Mouse (Mus musculus): ENCODE measurements at regions not wholly inside any gene's neighbourhood (a gene's known extent, or its start where the extent isn't known, plus 50 kb on each side); places are given as distances from the start of the nearest gene placed in this dataset.
A peak's percentile ranks its signal among the peaks of the same experiment; 100 is the strongest.
"Not testable (repeated sequence)": the region's sequence is repeated elsewhere in the genome, so short reads cannot be mapped to it uniquely, and the experiment has no call there.

DNA sequence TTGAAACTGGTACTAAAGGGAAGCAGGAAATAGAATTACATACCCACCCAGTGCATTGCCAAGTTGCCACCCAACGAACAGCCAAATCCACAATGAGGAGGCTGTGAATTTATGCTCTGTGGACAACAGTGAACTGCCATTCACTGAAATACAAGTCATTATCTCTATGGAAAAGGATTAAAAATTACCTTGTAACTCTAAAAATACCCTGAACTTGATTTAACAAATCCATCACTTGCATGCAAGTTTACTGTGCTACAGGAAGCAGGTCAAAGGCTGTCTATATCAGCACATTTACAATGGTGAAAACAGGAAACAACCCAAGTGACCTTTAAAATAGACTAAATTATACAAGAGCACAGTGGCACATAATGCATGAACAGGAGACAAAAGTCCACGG is 202.2 kb upstream of the Sema6d start:
- WGBS = 56% methylated on average over 2 of the region's 2 CpGs

DNA sequence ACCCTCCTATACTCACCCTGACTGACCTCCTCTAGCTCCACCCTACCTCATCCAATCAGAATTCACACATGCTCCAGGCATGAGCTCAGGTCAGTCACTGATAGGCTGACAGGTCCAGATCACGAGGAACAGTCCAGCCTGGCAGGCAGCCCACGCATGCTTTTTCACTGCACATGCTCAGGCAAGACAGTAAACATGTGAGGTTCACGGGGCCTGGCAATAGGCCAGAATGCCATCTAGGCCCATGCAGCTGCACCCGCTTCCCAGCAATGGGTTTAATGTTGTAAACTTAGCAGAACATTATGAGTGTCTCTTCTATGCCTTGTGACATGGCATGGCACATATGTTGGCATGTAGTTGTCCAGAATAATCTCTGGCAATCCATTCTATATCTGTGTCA is 177.8 kb upstream of the Sema6d start:
- not testable (repeated sequence) for H3K36me3 ChIP-seq (ENCODE audit: insufficient read depth); H3K9me3 ChIP-seq (ENCODE audit: low read depth, low read length); H3K4me3 ChIP-seq (ENCODE audit: low read depth, low read length); H3K9ac ChIP-seq; H3K27me3 ChIP-seq (ENCODE audit: insufficient read depth, low read length); H3K4me1 ChIP-seq (ENCODE audit: insufficient read depth); H3K4me2 ChIP-seq; H3K27ac ChIP-seq (ENCODE audit: low read depth); ATAC-seq (ENCODE audit: insufficient read depth)
- DNase-seq = peak; percentile 8
- WGBS = 53% methylated on average over 4 of the region's 4 CpGs

More for the DNA sequence above, 202.2 kb upstream of the Sema6d start:
- Histone ChIP-seq H3K27ac (ENCODE audit: low read depth) (no peak overlapping the region), H3K27me3 (ENCODE audit: insufficient read depth, low read length) (no peaks in the 10 kb centered on the region), H3K36me3 (ENCODE audit: insufficient read depth) (no peaks in the 10 kb centered on the region), H3K4me2 (no peak overlapping the region), H3K9ac (no peak overlapping the region), H3K4me3 (ENCODE audit: low read depth, low read length) (no peak overlapping the region), H3K9me3 (ENCODE audit: low read depth, low read length) (no peaks in the 10 kb centered on the region), H3K4me1 (ENCODE audit: insufficient read depth) (no peaks in the 10 kb centered on the region)
- TF ChIP-seq CTCF (IDR thresholded peaks at IDR 0.05; ENCODE audit: low read depth) = no peak
- DNase-seq = peak; percentile 31
- peak; percentile 21; the same call in 1 of the 2 replicates for ATAC-seq (ENCODE audit: insufficient read depth)

DNA sequence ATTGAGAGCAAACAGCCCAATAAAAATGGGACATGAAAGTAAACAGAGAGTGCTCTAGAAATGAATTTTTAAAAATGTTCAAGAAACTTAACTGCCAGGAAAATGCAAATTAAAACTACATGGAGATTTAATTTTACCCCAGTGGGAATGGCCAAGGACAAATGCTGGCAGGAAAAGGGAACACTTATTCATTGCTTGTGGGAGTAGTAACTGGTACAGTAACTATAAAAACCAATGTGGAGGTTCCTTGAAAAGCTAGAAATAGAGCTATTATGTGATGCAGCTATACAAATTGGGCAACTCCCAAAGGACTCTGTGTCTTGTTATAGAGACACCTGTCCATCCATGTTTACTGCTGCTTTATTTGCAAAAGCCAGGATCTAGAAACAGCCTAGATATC is 175.7 kb upstream of the Sema6d start:
- no peak overlapping the region for H3K4me3 ChIP-seq (ENCODE audit: low read depth, low read length)
- no peaks in the 10 kb centered on the region for H3K27me3 ChIP-seq (ENCODE audit: insufficient read depth, low read length)
- no peak overlapping the region for H3K27ac ChIP-seq (ENCODE audit: low read depth)
- H3K4me1 ChIP-seq (ENCODE audit: insufficient read depth) = no peaks in the 10 kb centered on the region
- DNase-seq (no peak), ATAC-seq (ENCODE audit: insufficient read depth) (no peak)
- no peak overlapping the region for H3K4me2 ChIP-seq
- no peaks in the 10 kb centered on the region for H3K36me3 ChIP-seq (ENCODE audit: insufficient read depth)
- no peak for TF ChIP-seq CTCF (IDR thresholded peaks at IDR 0.05; ENCODE audit: low read depth)
- no peak overlapping the region for H3K9ac ChIP-seq
- H3K9me3 ChIP-seq (ENCODE audit: low read depth, low read length) = no peaks in the 10 kb centered on the region

DNA sequence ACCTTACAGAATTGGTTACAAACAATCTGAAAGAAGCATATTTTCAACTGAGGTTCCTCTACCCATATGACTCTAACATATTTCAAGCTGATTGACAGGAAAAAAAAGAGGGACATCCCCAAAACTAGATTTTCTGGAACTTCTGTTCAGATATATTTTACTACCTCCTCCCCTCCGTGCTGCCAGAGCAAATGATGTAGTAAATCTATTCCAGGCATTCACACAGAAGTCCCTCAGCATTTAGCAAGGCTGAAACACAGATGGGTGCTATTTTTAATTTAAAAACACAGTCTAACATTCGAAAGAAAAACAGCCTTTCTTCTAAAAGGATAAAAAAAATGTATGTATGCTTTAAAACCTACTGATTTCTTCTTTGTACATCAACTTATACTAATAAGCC is 169.4 kb upstream of the Sema6d start:
- 45% methylated on average over 2 of the region's 2 CpGs for WGBS
- no peak for ATAC-seq (ENCODE audit: insufficient read depth)
- Histone ChIP-seq H3K4me1 (ENCODE audit: insufficient read depth) (no peaks in the 10 kb centered on the region), H3K9me3 (ENCODE audit: low read depth, low read length) (no peaks in the 10 kb centered on the region), H3K36me3 (ENCODE audit: insufficient read depth) (no peaks in the 10 kb centered on the region), H3K27me3 (ENCODE audit: insufficient read depth, low read length) (no peaks in the 10 kb centered on the region), H3K9ac (no peak overlapping the region), H3K4me3 (ENCODE audit: low read depth, low read length) (no peak overlapping the region), H3K27ac (ENCODE audit: low read depth) (no peak overlapping the region), H3K4me2 (no peak overlapping the region)
- DNase-seq = no peak
- no peak for TF ChIP-seq CTCF (IDR thresholded peaks at IDR 0.05; ENCODE audit: low read depth)

DNA sequence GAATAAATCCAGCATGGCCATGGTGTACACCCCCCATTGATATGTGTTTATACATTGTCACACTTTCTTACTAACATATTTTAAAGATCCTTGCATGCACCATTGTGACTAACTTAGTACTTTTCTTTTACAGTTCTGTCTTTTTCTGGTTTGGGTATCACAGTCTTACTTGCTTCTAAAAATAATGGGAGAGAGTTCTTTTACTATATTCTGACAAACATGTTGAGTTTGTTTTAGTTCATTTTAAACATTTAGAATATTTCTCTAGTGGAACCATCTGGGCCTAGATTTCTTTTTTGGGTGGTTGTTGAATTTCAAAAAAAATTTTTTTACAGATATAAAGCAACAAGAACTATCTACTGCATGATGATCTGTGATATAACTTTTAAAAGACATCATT is 161.7 kb upstream of the Sema6d start:
- H3K4me2 ChIP-seq = no peak overlapping the region
- ATAC-seq (ENCODE audit: insufficient read depth) (peak; percentile 17; the same call in 1 of the 2 replicates), DNase-seq (peak; percentile 64)
- no peaks in the 10 kb centered on the region for H3K4me1 ChIP-seq (ENCODE audit: insufficient read depth)
- H3K4me3 ChIP-seq (ENCODE audit: low read depth, low read length) = no peak overlapping the region
- no peaks in the 10 kb centered on the region for H3K9me3 ChIP-seq (ENCODE audit: low read depth, low read length)
- no peaks in the 10 kb centered on the region for H3K27me3 ChIP-seq (ENCODE audit: insufficient read depth, low read length)
- H3K36me3 ChIP-seq (ENCODE audit: insufficient read depth) = no peaks in the 10 kb centered on the region
- TF ChIP-seq CTCF (IDR thresholded peaks at IDR 0.05; ENCODE audit: low read depth) = no peak
- no peak overlapping the region for H3K27ac ChIP-seq (ENCODE audit: low read depth)
- H3K9ac ChIP-seq = no peak overlapping the region

DNA sequence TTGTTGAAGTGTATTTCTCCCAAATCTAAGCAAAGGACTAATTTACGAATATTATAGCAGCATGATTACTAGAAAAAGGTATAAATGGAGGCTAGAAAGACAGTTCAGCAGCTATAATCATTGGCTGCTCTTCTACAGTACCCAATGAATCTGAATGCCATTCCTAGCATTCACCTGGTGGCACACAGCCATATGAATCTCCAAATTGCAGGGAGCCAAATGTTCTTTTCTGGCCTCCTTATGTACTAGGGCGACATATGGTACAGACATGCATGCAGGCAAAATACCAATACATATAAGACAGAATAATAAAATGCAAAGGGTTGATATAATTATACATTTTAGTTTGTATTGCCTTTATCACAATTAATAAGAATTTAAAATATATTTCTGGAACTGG is 152.9 kb upstream of the Sema6d start:
- DNase-seq = no peak
- no peaks in the 10 kb centered on the region for H3K4me1 ChIP-seq (ENCODE audit: insufficient read depth)
- no peak overlapping the region for H3K4me3 ChIP-seq (ENCODE audit: low read depth, low read length)
- H3K27ac ChIP-seq (ENCODE audit: low read depth) = no peak overlapping the region
- ATAC-seq (ENCODE audit: insufficient read depth) = no peak
- H3K27me3 ChIP-seq (ENCODE audit: insufficient read depth, low read length) = no peaks in the 10 kb centered on the region
- WGBS = 81% methylated on average over 2 of the region's 2 CpGs
- H3K9ac ChIP-seq = no peak overlapping the region
- H3K4me2 ChIP-seq = no peak overlapping the region
- H3K36me3 ChIP-seq (ENCODE audit: insufficient read depth) = no peaks in the 10 kb centered on the region
- H3K9me3 ChIP-seq (ENCODE audit: low read depth, low read length) = no peaks in the 10 kb centered on the region
- no peak for TF ChIP-seq CTCF (IDR thresholded peaks at IDR 0.05; ENCODE audit: low read depth)

DNA sequence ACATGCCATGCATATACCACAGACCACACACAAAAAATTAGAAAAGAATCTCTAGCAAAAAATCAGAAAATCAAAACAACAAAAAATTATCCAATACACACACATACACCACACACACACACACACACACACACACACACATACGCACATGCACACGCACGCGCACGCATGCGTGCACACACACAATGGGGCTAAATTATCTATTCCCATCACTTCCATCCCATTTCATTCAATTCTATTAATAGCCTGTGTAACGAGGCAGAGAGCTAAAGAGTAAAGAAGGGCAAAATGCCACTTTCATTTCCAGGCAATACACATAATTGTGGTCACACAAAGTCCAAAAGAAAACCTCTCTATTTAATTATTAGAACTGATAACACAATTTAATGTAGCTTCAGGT is 126.2 kb upstream of the Sema6d start:
- H3K36me3 ChIP-seq (ENCODE audit: insufficient read depth) = no peaks in the 10 kb centered on the region
- H3K4me3 ChIP-seq (ENCODE audit: low read depth, low read length) = no peak overlapping the region
- WGBS = 92% methylated on average over 7 of the region's 7 CpGs
- no peaks in the 10 kb centered on the region for H3K27me3 ChIP-seq (ENCODE audit: insufficient read depth, low read length)
- ATAC-seq (ENCODE audit: insufficient read depth) (no peak), DNase-seq (no peak)
- H3K9ac ChIP-seq = no peak overlapping the region
- no peak overlapping the region for H3K27ac ChIP-seq (ENCODE audit: low read depth)
- H3K4me1 ChIP-seq (ENCODE audit: insufficient read depth) = no peaks in the 10 kb centered on the region
- H3K9me3 ChIP-seq (ENCODE audit: low read depth, low read length) = no peaks in the 10 kb centered on the region
- no peak overlapping the region for H3K4me2 ChIP-seq
- no peak for TF ChIP-seq CTCF (IDR thresholded peaks at IDR 0.05; ENCODE audit: low read depth)

DNA sequence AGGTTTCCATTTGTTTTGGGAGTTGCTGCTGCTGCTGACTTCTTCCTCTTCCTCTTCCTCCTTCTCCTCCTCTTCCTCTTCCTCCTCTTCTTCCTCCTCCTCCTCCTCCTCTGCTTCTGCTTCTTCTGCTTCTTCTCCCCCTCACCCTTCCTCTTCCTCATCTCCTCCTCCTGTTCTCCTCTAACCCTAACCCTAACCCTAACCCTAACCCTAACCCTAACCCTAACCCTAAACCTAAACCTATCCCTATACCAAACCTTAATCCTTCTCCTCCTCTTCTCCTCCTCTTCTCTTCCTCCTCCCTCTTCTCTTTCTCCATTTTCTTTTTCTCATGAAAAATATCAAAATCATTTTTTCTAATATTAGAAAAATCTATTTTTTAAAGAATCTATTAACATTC is 86.3 kb upstream of the Sema6d start:
- ATAC-seq (ENCODE audit: insufficient read depth) (no peak), DNase-seq (no peak)
- Histone ChIP-seq H3K9me3 (ENCODE audit: low read depth, low read length) (no peaks in the 10 kb centered on the region), H3K27ac (ENCODE audit: low read depth) (no peak overlapping the region), H3K27me3 (ENCODE audit: insufficient read depth, low read length) (no peaks in the 10 kb centered on the region), H3K9ac (no peak overlapping the region), H3K4me2 (no peak overlapping the region), H3K4me1 (ENCODE audit: insufficient read depth) (no peaks in the 10 kb centered on the region), H3K4me3 (ENCODE audit: low read depth, low read length) (no peak overlapping the region), H3K36me3 (ENCODE audit: insufficient read depth) (no peaks in the 10 kb centered on the region)
- no peak for TF ChIP-seq CTCF (IDR thresholded peaks at IDR 0.05; ENCODE audit: low read depth)

Measured in lung, embryonic 14.5 days (tissue).